In the genomic region with DNA sequence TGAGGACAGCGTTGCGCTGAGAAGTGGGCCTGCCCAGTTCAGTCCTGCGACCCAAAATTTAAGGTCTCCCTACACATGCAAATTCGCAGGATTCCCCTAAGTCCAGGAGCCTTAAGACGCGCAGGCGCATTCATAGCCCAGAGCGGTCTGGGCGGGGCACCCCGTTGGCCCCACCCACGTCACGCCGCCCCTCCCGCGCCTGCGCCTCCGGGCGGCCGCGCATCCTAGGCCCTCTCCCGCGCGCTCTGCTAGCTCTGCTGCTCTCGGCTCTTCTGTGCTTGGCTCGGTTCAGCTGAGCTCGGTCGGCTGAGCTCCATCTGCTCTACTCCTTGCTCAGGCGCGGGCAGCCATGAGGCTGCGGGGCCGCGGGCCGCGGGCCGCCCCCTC, we compare ENCODE assay signal across 8 mouse cellular contexts. TPM values are rescaled to one million over a fixed set of nuclear protein-coding genes. Genes with fewer than 3 reads are reported as not detected.
DNase-seq lines count a peak whose midpoint lies in the region; ATAC-seq lines count a peak whose summit lies in the region.

Lpcat1 (plus strand) TSS at position 164 of the 387 bp plus-strand sequence.

- DNase-seq in CD4-positive helper T cell, adult 2 months (ENCODE audit: low read depth, low spot score), result peak; percentile 89
- DNase-seq in brain, embryonic 18.5 days (ENCODE audit: low read depth, low spot score), result peak; percentile 83
- peak; percentile 93 for DNase-seq in liver
- peak; percentile 29 to 74 for DNase-seq in monocyte, adult 2 months (ENCODE audit: low read depth in 1 of 2, low spot score in 2 of 2)
- peak; percentile 84 to 90 for DNase-seq in spleen, postnatal 14 days (ENCODE audit: low spot score in 2 of 2)

- peak within 1 kb of the TSS; percentile 91 for H3K4me2 ChIP-seq in heart, embryonic 11.5 days
- peak within 1 kb of the TSS; percentile 85 for H3K4me2 ChIP-seq in kidney, embryonic 15.5 days

- no peaks in the 10 kb centered on the region for H3K9me3 ChIP-seq in erythroblast, embryonic 14.5 days (ENCODE audit: control insufficient read depth, low read length)
- H3K9me3 ChIP-seq in heart, embryonic 11.5 days (replicated peaks; ENCODE audit: control insufficient read depth, low read length), result no peaks in the 10 kb centered on the region
- no peaks in the 10 kb centered on the region for H3K9me3 ChIP-seq in kidney, embryonic 15.5 days (replicated peaks)

- H3K27ac ChIP-seq in heart, embryonic 11.5 days (ENCODE audit: low read depth, low read length), result peak within 1 kb of the TSS; percentile 93
- peak within 1 kb of the TSS; percentile 90 for H3K27ac ChIP-seq in kidney, embryonic 15.5 days

- 0% methylated on average over 34 of the region's 35 CpGs for WGBS in heart, embryonic 11.5 days (ENCODE audit: insufficient replicate concordance)
- WGBS in kidney, embryonic 15.5 days, result under 1% methylated on average over 35 of the region's 35 CpGs

- H3K4me3 ChIP-seq in erythroblast, embryonic 14.5 days (replicated peaks), result peak within 1 kb of the TSS; percentile 82
- peak within 1 kb of the TSS; percentile 95 for H3K4me3 ChIP-seq in heart, embryonic 11.5 days (ENCODE audit: low read depth, low read length)
- peak within 1 kb of the TSS; percentile 77 for H3K4me3 ChIP-seq in kidney, embryonic 15.5 days (replicated peaks)

- peak within 1 kb of the TSS; percentile 96 for H3K9ac ChIP-seq in heart, embryonic 11.5 days (ENCODE audit: low read depth, low read length)
- peak within 1 kb of the TSS; percentile 77 for H3K9ac ChIP-seq in kidney, embryonic 15.5 days

- H3K27me3 ChIP-seq in erythroblast, embryonic 14.5 days (ENCODE audit: control insufficient read depth), result no peaks in the 10 kb centered on the region
- H3K27me3 ChIP-seq in heart, embryonic 11.5 days (ENCODE audit: control insufficient read depth, insufficient read depth, low read length), result no peaks in the 10 kb centered on the region
- H3K27me3 ChIP-seq in kidney, embryonic 15.5 days, result no peaks in the 10 kb centered on the region

- peak; percentile 93 for ATAC-seq in heart, embryonic 11.5 days (replicated peaks; ENCODE audit: insufficient number of reproducible peaks, low FRiP score, low TSS enrichment)
- peak; percentile 98 for ATAC-seq in kidney, embryonic 15.5 days (replicated peaks; ENCODE audit: low FRiP score)

- peaks cover 47% of the 10 kb centered on the region for H3K36me3 ChIP-seq in erythroblast, embryonic 14.5 days (ENCODE audit: control insufficient read depth)
- peaks cover 6% of the 10 kb centered on the region; the same call in 1 of the 2 replicates for H3K36me3 ChIP-seq in heart, embryonic 11.5 days (ENCODE audit: control insufficient read depth, insufficient read depth, low read length)
- no peaks in the 10 kb centered on the region for H3K36me3 ChIP-seq in kidney, embryonic 15.5 days

- peaks cover 73% of the 10 kb centered on the region for H3K4me1 ChIP-seq in erythroblast, embryonic 14.5 days (ENCODE audit: control insufficient read depth)
- peaks cover 25% of the 10 kb centered on the region for H3K4me1 ChIP-seq in heart, embryonic 11.5 days (ENCODE audit: control insufficient read depth, insufficient read depth, low read length)
- H3K4me1 ChIP-seq in kidney, embryonic 15.5 days, result peaks cover 34% of the 10 kb centered on the region

RNA-seq across cellular contexts. Expression of gene Lpcat1, which starts in this region (rescaled TPM):
- 11.1 and 15.4 TPM in 2 replicates for polyA plus RNA-seq in erythroblast, embryonic 14.5 days (2012)
- polyA plus RNA-seq in heart, embryonic 11.5 days (2014; fragmentation: Nextera tagmentation; extraction: Ambion mirVana), result 26.0 and 26.6 TPM in 2 replicates
- 36.1 and 36.4 TPM in 2 replicates for polyA plus RNA-seq in kidney, embryonic 15.5 days (2015; fragmentation: Nextera tagmentation; extraction: Ambion mirVana)

Comparison
In these comparisons a context has a peak if more than half of its experiments do, and no peak if none do; other contexts are left out.
1. Peak in every context shown above with its lines: DNase-seq, ATAC-seq, H3K4me3 ChIP-seq and H3K27ac ChIP-seq.